Mouse (Mus musculus) G1E (cell line): ENCODE data around the gene Lrrc75a.

Experiments
- CTCF ChIP-seq: IDR thresholded peaks from 2 replicates; pipeline ENCODE4 v1.5.1; 2012; ENCODE audit warnings: low read depth, low read length, inconsistent platforms, mixed read lengths
- GATA1 ChIP-seq: IDR thresholded peaks from 2 replicates; pipeline ENCODE4 v1.6.1; 2012; ENCODE audit warnings: borderline replicate concordance, low read length, inconsistent platforms, mixed read lengths
- GATA2 ChIP-seq: IDR thresholded peaks from 2 replicates; pipeline ENCODE4 v1.6.1; 2012; ENCODE audit warnings: low read depth, low read length, inconsistent platforms, borderline replicate concordance
- POLR2AphosphoS5 ChIP-seq: IDR thresholded peaks from 2 replicates; pipeline ENCODE4 v1.6.1; 2012; ENCODE audit warnings: low read depth, low read length, inconsistent platforms; ENCODE audit not compliant: insufficient replicate concordance

GRCm38 (mm10) chr11:62575297-62575658, 73.0 kb downstream of the Lrrc75a start:
- TF ChIP-seq CTCF (peak; percentile 92), POLR2AphosphoS5 (no peak), GATA1 (no peak), GATA2 (no peak)
